7 mouse cellular contexts compared by ENCODE assay signal in the genomic region with DNA sequence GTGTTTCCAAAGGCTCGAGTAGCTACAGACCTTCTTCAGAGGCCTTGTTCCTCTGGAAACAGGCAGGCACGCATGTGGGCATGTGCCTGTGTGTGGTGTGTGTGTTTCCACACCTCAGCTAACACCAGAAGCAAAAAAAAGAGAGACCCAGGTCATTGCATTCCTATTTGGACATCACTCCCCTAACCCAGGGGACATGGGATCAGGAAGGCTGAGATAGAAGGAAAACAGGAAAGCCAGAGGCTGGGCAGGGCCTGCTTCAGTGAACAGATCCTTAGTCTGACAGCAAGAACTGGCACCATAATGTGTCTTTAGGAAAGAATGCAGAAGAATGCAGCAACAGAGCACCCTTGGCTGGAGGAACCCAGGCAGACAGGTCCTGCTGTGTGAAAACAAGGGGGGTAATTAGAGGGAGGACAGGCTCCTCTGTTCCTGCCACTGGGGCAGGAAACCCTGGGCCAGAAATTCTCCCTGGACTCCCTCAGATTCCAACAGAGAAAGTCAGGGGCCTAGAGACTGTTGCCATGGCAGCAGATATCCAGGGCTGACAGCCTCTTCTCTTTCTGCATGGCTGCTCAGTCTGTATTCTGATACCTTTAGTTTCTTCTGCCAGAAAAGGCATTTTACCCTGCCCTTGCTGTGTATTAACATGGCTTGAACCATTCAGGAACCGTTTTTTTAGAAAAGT. TPM values are rescaled to one million over a fixed set of nuclear protein-coding genes. Genes with fewer than 3 reads are reported as not detected.
DNase-seq lines count a peak whose midpoint lies in the region; ATAC-seq lines count a peak whose summit lies in the region.
"Not testable (repeated sequence)": the region's sequence is repeated elsewhere in the genome, so short reads cannot be mapped to it uniquely, and the experiment has no call there.

No protein-coding gene starts in this region.

- H3K36me3 ChIP-seq in embryonic facial prominence, embryonic 14.5 days (ENCODE audit: control insufficient read depth, insufficient read depth, low read length); forebrain, embryonic 15.5 days; hindbrain, embryonic 12.5 days; kidney, embryonic 14.5 days (ENCODE audit: control insufficient read depth, insufficient read depth, low read length); midbrain, embryonic 10.5 days; midbrain, embryonic 16.5 days (ENCODE audit: control insufficient read depth, insufficient read depth, low read length); neural tube, embryonic 15.5 days: not testable (repeated sequence)

- not testable (repeated sequence) for H3K4me1 ChIP-seq in embryonic facial prominence, embryonic 14.5 days (ENCODE audit: control insufficient read depth, insufficient read depth, low read length); forebrain, embryonic 15.5 days; hindbrain, embryonic 12.5 days; kidney, embryonic 14.5 days (ENCODE audit: control insufficient read depth, insufficient read depth, low read length); midbrain, embryonic 16.5 days (ENCODE audit: control insufficient read depth, insufficient read depth, low read length); neural tube, embryonic 15.5 days
- H3K4me1 ChIP-seq in midbrain, embryonic 10.5 days, result peaks cover 11% of the 10 kb centered on the region

- H3K9me3 ChIP-seq in embryonic facial prominence, embryonic 14.5 days (ENCODE audit: control insufficient read depth, low read length); forebrain, embryonic 15.5 days; hindbrain, embryonic 12.5 days (replicated peaks); kidney, embryonic 14.5 days (ENCODE audit: control insufficient read depth, low read length); midbrain, embryonic 10.5 days (replicated peaks); midbrain, embryonic 16.5 days (replicated peaks; ENCODE audit: control insufficient read depth, low read length, poor library complexity, severe bottlenecking); neural tube, embryonic 15.5 days (replicated peaks): not testable (repeated sequence)

- H3K27me3 ChIP-seq in embryonic facial prominence, embryonic 14.5 days (replicated peaks; ENCODE audit: control insufficient read depth, insufficient read depth, low read length); forebrain, embryonic 15.5 days; hindbrain, embryonic 12.5 days; kidney, embryonic 14.5 days (ENCODE audit: control insufficient read depth, insufficient read depth, low read length); midbrain, embryonic 10.5 days (ENCODE audit: low read depth, poor library complexity, severe bottlenecking); midbrain, embryonic 16.5 days (ENCODE audit: control insufficient read depth, insufficient read depth, low read depth, low read length); neural tube, embryonic 15.5 days (replicated peaks): not testable (repeated sequence)

- H3K9ac ChIP-seq in embryonic facial prominence, embryonic 14.5 days (ENCODE audit: low read depth, low read length); forebrain, embryonic 15.5 days (replicated peaks); hindbrain, embryonic 12.5 days; kidney, embryonic 14.5 days (ENCODE audit: low read depth, low read length); midbrain, embryonic 16.5 days (ENCODE audit: low read depth, low read length); neural tube, embryonic 15.5 days (replicated peaks): not testable (repeated sequence)

- WGBS in embryonic facial prominence, embryonic 14.5 days, result 53% methylated on average over 3 of the region's 3 CpGs
- WGBS in forebrain, embryonic 15.5 days, result 28% methylated on average over 3 of the region's 3 CpGs
- 31% methylated on average over 3 of the region's 3 CpGs for WGBS in hindbrain, embryonic 12.5 days
- WGBS in kidney, embryonic 14.5 days, result 51% methylated on average over 3 of the region's 3 CpGs
- WGBS in midbrain, embryonic 10.5 days, result 48% methylated on average over 3 of the region's 3 CpGs
- 23% methylated on average over 3 of the region's 3 CpGs for WGBS in midbrain, embryonic 16.5 days
- WGBS in neural tube, embryonic 15.5 days, result 28% methylated on average over 3 of the region's 3 CpGs

- DNase-seq in embryonic facial prominence, embryonic 14.5 days (ENCODE audit: low spot score); midbrain, embryonic 10.5 days (ENCODE audit: low spot score): not testable (repeated sequence)

- peak; percentile 77 for ATAC-seq in embryonic facial prominence, embryonic 14.5 days (ENCODE audit: low read depth)
- peak; percentile 88 for ATAC-seq in forebrain, embryonic 15.5 days (replicated peaks)
- peak; percentile 91 for ATAC-seq in hindbrain, embryonic 12.5 days (ENCODE audit: low FRiP score)
- peak; percentile 97 for ATAC-seq in kidney, embryonic 14.5 days (ENCODE audit: low FRiP score, low TSS enrichment)
- peak; percentile 95 for ATAC-seq in midbrain, embryonic 16.5 days
- ATAC-seq in neural tube, embryonic 15.5 days (ENCODE audit: low FRiP score), result peak; percentile 83

- not testable (repeated sequence) for H3K4me2 ChIP-seq in embryonic facial prominence, embryonic 14.5 days (ENCODE audit: low read depth, low read length); forebrain, embryonic 15.5 days (replicated peaks); hindbrain, embryonic 12.5 days (replicated peaks); kidney, embryonic 14.5 days (replicated peaks; ENCODE audit: low read depth, low read length); midbrain, embryonic 16.5 days (ENCODE audit: low read length); neural tube, embryonic 15.5 days

- not testable (repeated sequence) for H3K27ac ChIP-seq in embryonic facial prominence, embryonic 14.5 days (replicated peaks; ENCODE audit: low read depth, low read length); forebrain, embryonic 15.5 days (replicated peaks); kidney, embryonic 14.5 days (ENCODE audit: low read depth, low read length)
- H3K27ac ChIP-seq in hindbrain, embryonic 12.5 days, result peak overlapping the region; percentile 62
- peak overlapping the region; percentile 76 for H3K27ac ChIP-seq in midbrain, embryonic 10.5 days (replicated peaks)
- H3K27ac ChIP-seq in midbrain, embryonic 16.5 days (ENCODE audit: low read length), result peak overlapping the region; percentile 78
- H3K27ac ChIP-seq in neural tube, embryonic 15.5 days (replicated peaks), result 0 out of 2 replicates have a peak overlapping the region, but pooled peaks have one; percentile 23

- not testable (repeated sequence) for H3K4me3 ChIP-seq in embryonic facial prominence, embryonic 14.5 days (ENCODE audit: low read depth, low read length); forebrain, embryonic 15.5 days; hindbrain, embryonic 12.5 days; kidney, embryonic 14.5 days (ENCODE audit: low read length); midbrain, embryonic 10.5 days; midbrain, embryonic 16.5 days (ENCODE audit: low read depth, low read length); neural tube, embryonic 15.5 days (replicated peaks)

RNA-seq across cellular contexts. Expression of a gene that starts 16.0 kb away (rescaled TPM):
- polyA plus RNA-seq in embryonic facial prominence, embryonic 14.5 days (2014; fragmentation: Nextera tagmentation; extraction: Ambion mirVana), result 16.4 and 17.4 TPM in 2 replicates
- polyA plus RNA-seq in forebrain, embryonic 15.5 days (2015; fragmentation: Nextera tagmentation; extraction: Ambion mirVana), result 19.3 and 20.2 TPM in 2 replicates
- polyA plus RNA-seq in hindbrain, embryonic 12.5 days (2016; fragmentation: Nextera tagmentation; extraction: Ambion mirVana), result 12.9 and 14.2 TPM in 2 replicates
- 9.5 and 11.3 TPM in 2 replicates for polyA plus RNA-seq in kidney, embryonic 14.5 days (2014; fragmentation: Nextera tagmentation; extraction: Ambion mirVana)
- 10.2 and 10.3 TPM in 2 replicates for polyA plus RNA-seq in midbrain, embryonic 10.5 days (2016; fragmentation: Nextera tagmentation; extraction: Ambion mirVana)
- 25.0 and 29.3 TPM in 2 replicates for polyA plus RNA-seq in midbrain, embryonic 16.5 days (2015; fragmentation: Nextera tagmentation; extraction: Ambion mirVana)
- polyA plus RNA-seq in neural tube, embryonic 15.5 days (2015; fragmentation: Nextera tagmentation; extraction: Ambion mirVana), result 21.4 and 25.9 TPM in 2 replicates

RNA-seq across cellular contexts. Expression of a gene that starts 51.7 kb away (rescaled TPM):
- 655 and 681 TPM in 2 replicates for polyA plus RNA-seq in embryonic facial prominence, embryonic 14.5 days (2014; fragmentation: Nextera tagmentation; extraction: Ambion mirVana)
- 552 and 561 TPM in 2 replicates for polyA plus RNA-seq in forebrain, embryonic 15.5 days (2015; fragmentation: Nextera tagmentation; extraction: Ambion mirVana)
- polyA plus RNA-seq in hindbrain, embryonic 12.5 days (2016; fragmentation: Nextera tagmentation; extraction: Ambion mirVana), result 569 and 598 TPM in 2 replicates
- 479 and 609 TPM in 2 replicates for polyA plus RNA-seq in kidney, embryonic 14.5 days (2014; fragmentation: Nextera tagmentation; extraction: Ambion mirVana)
- 586 and 616 TPM in 2 replicates for polyA plus RNA-seq in midbrain, embryonic 10.5 days (2016; fragmentation: Nextera tagmentation; extraction: Ambion mirVana)
- polyA plus RNA-seq in midbrain, embryonic 16.5 days (2015; fragmentation: Nextera tagmentation; extraction: Ambion mirVana), result 612 and 639 TPM in 2 replicates
- polyA plus RNA-seq in neural tube, embryonic 15.5 days (2015; fragmentation: Nextera tagmentation; extraction: Ambion mirVana), result 509 and 511 TPM in 2 replicates
